Mouse (Mus musculus): ENCODE results near the gene Hspg2. TPM values are rescaled to one million over a fixed set of nuclear protein-coding genes. Genes with fewer than 3 reads are reported as not detected.

The Hspg2 gene
- polyA plus RNA-seq, 1 experiment: 108 TPM

DNA sequence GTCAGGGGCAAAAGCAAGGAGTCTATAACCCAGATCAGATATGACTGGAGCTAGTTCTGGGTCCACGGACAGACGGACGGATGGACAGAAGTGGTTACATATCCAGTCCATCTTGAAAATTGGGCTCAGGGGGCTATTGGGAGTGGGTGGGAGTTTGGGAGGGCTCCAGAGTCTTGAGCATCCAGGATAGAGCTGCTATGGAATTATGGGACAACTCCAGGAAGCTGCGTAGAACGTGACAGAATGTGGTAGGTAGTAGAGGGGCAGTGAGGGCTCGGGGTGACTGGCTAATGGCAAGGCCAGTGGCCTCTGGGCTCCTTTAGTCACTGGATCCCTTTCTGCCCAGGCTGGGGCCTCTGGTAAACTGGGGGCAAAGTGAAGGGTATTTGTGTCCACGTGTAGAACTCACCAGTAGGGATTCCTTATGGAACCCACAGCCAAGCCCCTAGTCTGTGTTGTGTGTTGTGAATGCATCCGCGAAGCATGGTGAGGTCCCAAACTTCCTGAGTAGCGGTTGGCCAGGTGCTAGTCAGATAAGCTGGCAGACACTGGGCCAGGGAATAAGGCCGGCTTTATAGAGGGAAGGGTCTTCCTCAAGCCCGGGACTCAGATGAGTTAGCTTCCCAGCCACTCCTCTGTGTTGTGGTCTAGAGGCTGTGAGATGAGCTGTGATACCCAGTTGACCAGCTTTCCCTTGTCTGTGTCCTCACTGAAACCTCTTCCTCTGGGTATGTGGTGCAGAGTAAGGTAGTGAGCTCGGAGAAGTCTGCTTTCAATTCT is 6.9 kb downstream of the Hspg2 start:
- no peak for TF ChIP-seq USF1 (IDR thresholded peaks at IDR 0.05; ENCODE audit: low read depth)
- TF ChIP-seq MYOD1 (IDR thresholded peaks at IDR 0.05; ENCODE audit: control insufficient read depth, insufficient read length, low read depth): no peak
- TF ChIP-seq CEBPB (IDR thresholded peaks at IDR 0.05; ENCODE audit: low read depth): no peak
- TF ChIP-seq MAX (IDR thresholded peaks at IDR 0.05): no peak
- TF ChIP-seq MYOG (IDR thresholded peaks at IDR 0.05; ENCODE audit: control insufficient read depth, extremely low read depth, insufficient read length): no peak
- TF ChIP-seq FOSL1 (IDR thresholded peaks at IDR 0.05; ENCODE audit: insufficient read depth, low read length, poor library complexity, severe bottlenecking): no peak
- TF ChIP-seq CTCF (IDR thresholded peaks at IDR 0.05; ENCODE audit: control insufficient read depth, insufficient read depth, insufficient read length): no peak
- H3K27me3 ChIP-seq (ENCODE audit: control insufficient read depth, insufficient read depth, insufficient read length): no peaks in the 10 kb centered on the region
- peaks cover 100% of the 10 kb centered on the region for H3K79me2 ChIP-seq (ENCODE audit: control insufficient read depth, insufficient read depth)
- H3K79me3 ChIP-seq (ENCODE audit: low read depth): peaks cover 84% of the 10 kb centered on the region
- no peak overlapping the region for H3ac ChIP-seq (ENCODE audit: control insufficient read depth, insufficient read length, low read depth)
- no peak overlapping the region for H3K4me3 ChIP-seq (ENCODE audit: insufficient read depth, poor library complexity, severe bottlenecking)
- peaks cover 39% of the 10 kb centered on the region for H3K36me3 ChIP-seq (ENCODE audit: control insufficient read depth, insufficient read depth)

DNA sequence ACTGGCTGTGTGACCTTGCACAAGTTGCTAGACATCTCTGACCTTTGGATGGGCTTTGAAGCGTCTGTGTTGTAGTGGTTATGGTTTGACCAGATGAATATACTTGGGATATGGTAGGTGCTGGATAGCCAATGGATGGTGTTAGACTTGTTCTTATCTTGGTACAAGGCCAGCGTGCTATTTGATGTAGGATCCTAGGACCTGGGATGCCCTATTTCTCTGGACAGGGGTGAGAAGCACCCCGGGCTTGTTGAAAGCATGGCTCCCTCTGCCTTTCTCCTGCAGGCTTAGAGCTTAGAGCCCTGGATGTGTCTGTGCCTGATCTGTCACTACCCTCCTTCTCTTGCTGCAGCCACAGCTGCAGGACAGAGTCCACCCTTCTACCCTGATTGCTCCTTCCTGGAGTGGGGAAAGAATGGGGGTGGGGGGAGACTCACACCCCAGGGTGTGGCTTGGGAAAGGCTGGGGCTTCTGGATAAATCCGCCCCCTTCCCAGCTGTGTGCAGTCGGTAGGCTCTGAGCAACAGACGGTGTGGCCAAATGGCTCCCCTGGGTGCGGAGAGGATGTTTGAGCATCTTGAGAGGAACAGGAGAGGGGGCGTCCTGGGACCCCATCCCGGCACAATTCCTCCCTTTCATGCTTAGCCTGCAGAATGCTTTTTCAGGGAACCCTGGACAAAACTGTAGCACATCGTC is 7.6 kb downstream of the Hspg2 start:
- Histone ChIP-seq H3K4me3 (ENCODE audit: insufficient read depth, poor library complexity, severe bottlenecking) (peak overlapping the region; percentile 25), H3ac (ENCODE audit: control insufficient read depth, insufficient read length, low read depth) (peak overlapping the region; percentile 43), H3K27me3 (ENCODE audit: control insufficient read depth, insufficient read depth, insufficient read length) (no peaks in the 10 kb centered on the region), H3K79me2 (ENCODE audit: control insufficient read depth, insufficient read depth) (peaks cover 100% of the 10 kb centered on the region), H3K36me3 (ENCODE audit: control insufficient read depth, insufficient read depth) (peaks cover 40% of the 10 kb centered on the region), H3K79me3 (ENCODE audit: low read depth) (peaks cover 84% of the 10 kb centered on the region)
- TF ChIP-seq USF1 (IDR thresholded peaks at IDR 0.05; ENCODE audit: low read depth) (no peak), MAX (IDR thresholded peaks at IDR 0.05) (no peak), MYOD1 (IDR thresholded peaks at IDR 0.05; ENCODE audit: control insufficient read depth, insufficient read length, low read depth) (peak; percentile 24), FOSL1 (IDR thresholded peaks at IDR 0.05; ENCODE audit: insufficient read depth, low read length, poor library complexity, severe bottlenecking) (no peak), MYOG (IDR thresholded peaks at IDR 0.05; ENCODE audit: control insufficient read depth, extremely low read depth, insufficient read length) (no peak), CTCF (IDR thresholded peaks at IDR 0.05; ENCODE audit: control insufficient read depth, insufficient read depth, insufficient read length) (no peak), CEBPB (IDR thresholded peaks at IDR 0.05; ENCODE audit: low read depth) (no peak)

DNA sequence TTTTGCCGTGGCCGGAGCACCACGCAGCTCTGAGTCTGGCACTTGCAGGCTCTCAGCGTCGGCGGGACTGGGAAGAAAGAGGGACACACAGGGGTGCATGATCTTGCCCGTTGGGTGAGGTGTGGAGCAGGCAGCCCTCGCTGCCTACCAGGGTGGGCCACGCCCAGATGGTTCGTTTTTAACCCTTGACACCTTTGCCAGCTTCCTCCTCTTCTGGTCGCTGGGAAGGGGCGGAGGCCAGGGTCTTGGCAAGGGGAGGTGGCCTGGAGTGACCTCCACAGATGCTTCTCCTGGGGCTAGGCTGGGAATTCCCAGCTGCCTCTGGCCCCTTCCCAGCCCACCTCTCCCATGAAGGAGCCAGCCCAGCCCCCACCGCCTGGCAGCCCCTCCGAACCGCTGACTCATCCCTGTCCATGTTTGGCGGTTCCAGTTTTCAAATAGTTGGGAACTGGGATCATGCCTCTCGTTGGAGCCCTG is 8.2 kb downstream of the Hspg2 start:
- Histone ChIP-seq H3K79me2 (ENCODE audit: control insufficient read depth, insufficient read depth) (peaks cover 100% of the 10 kb centered on the region), H3K4me3 (ENCODE audit: insufficient read depth, poor library complexity, severe bottlenecking) (peak overlapping the region; percentile 25), H3K36me3 (ENCODE audit: control insufficient read depth, insufficient read depth) (peaks cover 46% of the 10 kb centered on the region), H3K27me3 (ENCODE audit: control insufficient read depth, insufficient read depth, insufficient read length) (no peaks in the 10 kb centered on the region), H3K79me3 (ENCODE audit: low read depth) (peaks cover 84% of the 10 kb centered on the region), H3ac (ENCODE audit: control insufficient read depth, insufficient read length, low read depth) (peak overlapping the region; percentile 43)
- TF ChIP-seq USF1 (IDR thresholded peaks at IDR 0.05; ENCODE audit: low read depth) (no peak), CTCF (IDR thresholded peaks at IDR 0.05; ENCODE audit: control insufficient read depth, insufficient read depth, insufficient read length) (no peak), MYOD1 (IDR thresholded peaks at IDR 0.05; ENCODE audit: control insufficient read depth, insufficient read length, low read depth) (no peak)

DNA sequence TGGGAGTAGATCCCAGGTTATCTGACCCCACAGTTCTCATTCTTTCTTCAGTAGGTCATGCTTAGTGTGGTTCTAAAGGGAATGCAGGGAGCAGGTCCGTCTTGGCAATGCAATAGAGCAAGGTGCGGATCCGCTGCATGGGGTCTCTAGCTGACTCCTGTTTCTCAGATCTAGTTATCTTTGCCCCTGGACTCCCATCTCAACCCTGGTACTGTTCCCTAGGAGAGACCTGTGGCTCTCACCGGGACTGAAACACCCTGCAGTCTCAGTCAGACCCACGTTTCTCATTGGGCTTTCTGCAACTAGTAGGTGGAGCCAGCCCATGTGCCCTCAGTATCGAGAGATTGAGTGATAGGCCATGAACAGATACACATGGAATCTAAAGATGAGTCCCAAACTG is 9.0 kb downstream of the Hspg2 start:
- peaks cover 100% of the 10 kb centered on the region for H3K79me2 ChIP-seq (ENCODE audit: control insufficient read depth, insufficient read depth)
- peaks cover 84% of the 10 kb centered on the region for H3K79me3 ChIP-seq (ENCODE audit: low read depth)
- peak overlapping the region; percentile 30 for H3ac ChIP-seq (ENCODE audit: control insufficient read depth, insufficient read length, low read depth)
- H3K36me3 ChIP-seq (ENCODE audit: control insufficient read depth, insufficient read depth): peaks cover 40% of the 10 kb centered on the region
- H3K27me3 ChIP-seq (ENCODE audit: control insufficient read depth, insufficient read depth, insufficient read length): no peaks in the 10 kb centered on the region
- no peak for TF ChIP-seq MAX (IDR thresholded peaks at IDR 0.05)
- TF ChIP-seq FOSL1 (IDR thresholded peaks at IDR 0.05; ENCODE audit: insufficient read depth, low read length, poor library complexity, severe bottlenecking): no peak
- no peak for TF ChIP-seq MYOG (IDR thresholded peaks at IDR 0.05; ENCODE audit: control insufficient read depth, extremely low read depth, insufficient read length)
- TF ChIP-seq USF1 (IDR thresholded peaks at IDR 0.05; ENCODE audit: low read depth): no peak
- no peak for TF ChIP-seq MYOD1 (IDR thresholded peaks at IDR 0.05; ENCODE audit: control insufficient read depth, insufficient read length, low read depth)
- TF ChIP-seq CEBPB (IDR thresholded peaks at IDR 0.05; ENCODE audit: low read depth): no peak
- TF ChIP-seq CTCF (IDR thresholded peaks at IDR 0.05; ENCODE audit: control insufficient read depth, insufficient read depth, insufficient read length): no peak
- no peak overlapping the region for H3K4me3 ChIP-seq (ENCODE audit: insufficient read depth, poor library complexity, severe bottlenecking)

DNA sequence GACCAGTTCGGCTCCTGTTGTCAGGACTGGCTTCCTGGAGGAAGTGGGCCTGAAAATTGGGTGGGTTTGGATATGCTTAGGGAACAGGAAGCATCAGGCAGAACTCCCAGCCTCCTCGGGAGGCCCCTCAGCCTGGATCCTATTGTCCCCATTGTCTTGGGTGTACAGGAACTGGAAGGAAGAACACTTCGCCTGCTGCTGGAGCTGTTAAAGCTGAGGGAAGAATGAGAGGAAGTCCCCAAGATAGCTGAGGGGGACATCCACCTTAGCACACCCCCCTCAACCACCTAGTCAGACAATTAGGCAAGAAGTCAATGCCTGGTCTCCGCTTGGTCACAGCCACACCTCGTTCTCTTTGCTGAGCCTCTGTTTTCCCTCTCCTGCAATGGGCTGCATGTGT is 9.7 kb downstream of the Hspg2 start:
- TF ChIP-seq MYOG (IDR thresholded peaks at IDR 0.05; ENCODE audit: control insufficient read depth, extremely low read depth, insufficient read length) (no peak), CEBPB (IDR thresholded peaks at IDR 0.05; ENCODE audit: low read depth) (no peak), USF1 (IDR thresholded peaks at IDR 0.05; ENCODE audit: low read depth) (no peak), CTCF (IDR thresholded peaks at IDR 0.05; ENCODE audit: control insufficient read depth, insufficient read depth, insufficient read length) (no peak), MYOD1 (IDR thresholded peaks at IDR 0.05; ENCODE audit: control insufficient read depth, insufficient read length, low read depth) (no peak), MAX (IDR thresholded peaks at IDR 0.05) (no peak)
- peaks cover 82% of the 10 kb centered on the region for H3K79me3 ChIP-seq (ENCODE audit: low read depth)
- H3K36me3 ChIP-seq (ENCODE audit: control insufficient read depth, insufficient read depth): peaks cover 33% of the 10 kb centered on the region

More for the DNA sequence above, 9.7 kb downstream of the Hspg2 start:
- Histone ChIP-seq H3K27me3 (ENCODE audit: control insufficient read depth, insufficient read depth, insufficient read length) (no peaks in the 10 kb centered on the region), H3K4me3 (ENCODE audit: insufficient read depth, poor library complexity, severe bottlenecking) (no peak overlapping the region), H3ac (ENCODE audit: control insufficient read depth, insufficient read length, low read depth) (no peak overlapping the region), H3K79me2 (ENCODE audit: control insufficient read depth, insufficient read depth) (peaks cover 100% of the 10 kb centered on the region)
